Mouse (Mus musculus): ENCODE data around the gene Lhfp. TPM values are rescaled to one million over a fixed set of nuclear protein-coding genes. Genes with fewer than 3 reads are reported as not detected.
A peak's percentile ranks its signal among the peaks of the same experiment; 100 is the strongest.

Gene Lhfp
- polyA plus RNA-seq, 1 experiment, result 14.7 TPM

GRCm38 (mm10) chr3:53032432-53032831, 8.9 kb upstream of the Lhfp start:
- no peak overlapping the region for H3K27ac ChIP-seq (replicated peaks; ENCODE audit: low read depth, low read length)
- H3K4me1 ChIP-seq (ENCODE audit: control insufficient read depth, insufficient read depth, insufficient read length, low read length), result no peaks in the 10 kb centered on the region
- no peak overlapping the region for H3K4me3 ChIP-seq (ENCODE audit: insufficient read depth, low read depth, low read length)

GRCm38 (mm10) chr3:53033448-53033847, 7.9 kb upstream of the Lhfp start:
- Histone ChIP-seq H3K4me1 (ENCODE audit: control insufficient read depth, insufficient read depth, insufficient read length, low read length) (no peaks in the 10 kb centered on the region), H3K27ac (replicated peaks; ENCODE audit: low read depth, low read length) (no peak overlapping the region), H3K4me3 (ENCODE audit: insufficient read depth, low read depth, low read length) (no peak overlapping the region)

DNA sequence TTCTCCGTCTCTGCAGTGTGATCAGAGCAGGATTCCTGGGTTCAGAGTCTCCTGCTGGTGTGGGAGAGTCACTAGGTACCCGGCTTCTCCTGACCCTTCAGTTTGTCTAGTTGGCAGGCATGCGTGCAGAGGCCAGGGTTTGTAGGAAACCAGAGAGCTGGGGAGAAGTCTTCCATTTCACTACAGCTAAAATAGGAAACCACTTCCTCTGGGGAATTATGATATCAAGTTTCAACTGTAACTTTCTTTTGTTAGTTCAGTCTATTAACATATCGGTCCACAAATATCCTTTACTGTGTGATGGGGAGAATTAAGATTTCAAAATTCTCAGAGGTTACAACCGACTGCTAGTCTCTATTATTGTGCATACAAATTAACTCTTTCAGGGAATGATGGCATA, 5.3 kb upstream of the Lhfp start:
- no peak overlapping the region for H3K27ac ChIP-seq (replicated peaks; ENCODE audit: low read depth, low read length)
- H3K4me3 ChIP-seq (ENCODE audit: insufficient read depth, low read depth, low read length), result no peak overlapping the region
- no peaks in the 10 kb centered on the region for H3K4me1 ChIP-seq (ENCODE audit: control insufficient read depth, insufficient read depth, insufficient read length, low read length)

DNA sequence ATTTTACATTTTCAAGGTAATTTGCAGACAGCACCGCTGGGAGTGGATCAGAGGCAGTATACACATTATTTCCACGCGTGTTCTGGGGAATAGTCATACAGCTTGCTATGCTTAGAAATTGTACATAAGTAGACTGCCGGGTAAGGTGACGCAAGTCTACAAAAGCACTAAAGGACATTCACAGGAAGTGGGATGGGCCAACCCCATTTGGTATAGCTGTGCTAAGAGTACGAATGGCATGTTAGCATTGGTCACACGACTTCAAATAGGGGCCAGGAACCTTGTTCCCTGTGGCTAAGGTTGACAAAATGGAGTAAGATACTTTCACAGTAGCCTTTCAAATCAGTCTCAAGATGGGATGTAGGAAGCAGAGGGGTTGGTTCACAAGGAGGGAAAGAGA, 4.4 kb upstream of the Lhfp start:
- H3K27ac ChIP-seq (replicated peaks; ENCODE audit: low read depth, low read length), result no peak overlapping the region

GRCm38 (mm10) chr3:53038913-53039312, 2.4 kb upstream of the Lhfp start:
- Histone ChIP-seq H3K27ac (replicated peaks; ENCODE audit: low read depth, low read length) (no peak overlapping the region), H3K4me3 (ENCODE audit: insufficient read depth, low read depth, low read length) (no peak overlapping the region), H3K4me1 (ENCODE audit: control insufficient read depth, insufficient read depth, insufficient read length, low read length) (no peaks in the 10 kb centered on the region)

More for the DNA sequence above, 4.4 kb upstream of the Lhfp start:
- Histone ChIP-seq H3K4me3 (ENCODE audit: insufficient read depth, low read depth, low read length) (no peak overlapping the region), H3K4me1 (ENCODE audit: control insufficient read depth, insufficient read depth, insufficient read length, low read length) (no peaks in the 10 kb centered on the region)

DNA sequence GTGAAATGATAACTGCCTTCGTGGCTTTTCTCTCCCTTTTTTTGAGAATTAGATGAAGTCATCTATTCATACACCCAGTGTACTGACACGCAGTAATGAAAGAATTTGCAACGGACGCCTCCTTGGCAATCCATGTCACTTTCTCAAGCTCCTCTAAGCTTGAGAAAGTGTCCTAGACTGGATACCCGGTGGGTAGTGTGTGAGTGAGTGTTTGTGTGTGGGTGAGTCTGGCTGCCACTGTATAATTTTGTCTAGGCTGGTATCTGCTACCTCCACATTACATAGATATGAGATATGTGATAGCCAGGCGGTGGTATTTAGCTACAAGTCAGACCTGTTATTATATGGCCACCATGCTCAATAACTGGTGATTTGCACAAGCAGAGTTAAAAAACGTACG, 1.6 kb upstream of the Lhfp start:
- H3K4me1 ChIP-seq (ENCODE audit: control insufficient read depth, insufficient read depth, insufficient read length, low read length), result no peaks in the 10 kb centered on the region
- H3K4me3 ChIP-seq (ENCODE audit: insufficient read depth, low read depth, low read length), result no peak overlapping the region
- H3K27ac ChIP-seq (replicated peaks; ENCODE audit: low read depth, low read length), result no peak overlapping the region

DNA sequence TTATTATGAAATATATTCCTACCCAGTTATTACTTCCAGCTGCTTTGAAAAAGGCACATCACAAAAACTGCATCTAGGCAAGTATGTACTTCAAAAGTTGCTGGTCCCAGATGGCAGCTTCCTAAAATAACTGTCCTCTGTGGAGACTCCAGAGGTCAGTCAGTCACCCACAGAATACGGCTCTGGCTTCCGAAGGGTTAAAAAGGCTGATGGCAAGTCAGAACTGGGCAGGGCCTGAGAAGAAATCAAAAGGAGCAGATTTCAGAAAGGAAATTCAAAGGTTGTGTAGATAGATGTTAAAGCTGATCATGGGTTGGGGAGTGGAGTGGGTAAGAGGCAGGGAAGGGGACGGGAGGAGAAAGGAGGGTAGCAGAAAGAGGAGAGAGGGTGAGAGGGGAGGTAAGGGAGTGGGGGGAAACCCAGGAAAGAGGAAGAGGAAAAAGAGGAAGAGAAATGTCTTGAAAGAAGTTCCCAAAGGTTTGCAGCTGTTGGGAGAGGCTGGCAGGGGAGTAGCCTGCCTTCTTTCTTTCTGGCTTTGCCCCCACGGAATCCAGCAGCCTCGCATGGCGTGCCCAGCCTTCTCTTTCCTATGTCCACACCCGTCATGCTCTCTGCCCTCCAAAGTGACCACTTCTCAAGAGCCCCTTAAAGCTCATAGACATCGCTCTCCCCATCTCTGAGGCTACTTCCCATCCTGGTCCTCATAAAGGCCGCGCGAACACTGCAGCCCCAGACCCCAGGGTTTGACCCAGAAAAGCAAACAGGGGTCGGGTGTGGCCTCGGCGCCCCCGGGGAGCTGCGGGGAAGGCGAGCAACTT, 526 bp upstream of the Lhfp start:
- Histone ChIP-seq H3K4me1 (ENCODE audit: control insufficient read depth, insufficient read depth, insufficient read length, low read length) (no peaks in the 10 kb centered on the region), H3K27ac (replicated peaks; ENCODE audit: low read depth, low read length) (no peak overlapping the region), H3K4me3 (ENCODE audit: insufficient read depth, low read depth, low read length) (peak overlapping the region; percentile 80)

DNA sequence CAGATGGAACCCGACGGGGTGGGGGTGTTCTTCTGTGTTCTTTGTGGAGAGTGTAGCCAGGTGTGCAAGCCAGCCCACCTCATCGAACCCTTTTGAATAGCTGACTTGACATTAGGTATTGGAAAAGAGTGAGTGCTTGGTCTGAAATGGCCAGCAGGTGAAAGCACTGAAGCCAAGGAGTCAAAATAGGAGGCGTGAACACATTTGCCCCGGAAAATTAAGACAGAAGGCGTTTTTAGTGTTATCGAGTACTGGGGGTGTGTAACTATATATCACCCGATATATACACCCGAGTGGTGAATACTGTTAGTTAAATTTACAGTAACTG, 876 bp downstream of the Lhfp start:
- Histone ChIP-seq H3K4me1 (ENCODE audit: control insufficient read depth, insufficient read depth, insufficient read length, low read length) (no peaks in the 10 kb centered on the region), H3K27ac (replicated peaks; ENCODE audit: low read depth, low read length) (no peak overlapping the region), H3K4me3 (ENCODE audit: insufficient read depth, low read depth, low read length) (peak overlapping the region; percentile 80)

GRCm38 (mm10) chr3:53043206-53043780, 2.0 kb downstream of the Lhfp start:
- Histone ChIP-seq H3K4me1 (ENCODE audit: control insufficient read depth, insufficient read depth, insufficient read length, low read length) (no peaks in the 10 kb centered on the region), H3K4me3 (ENCODE audit: insufficient read depth, low read depth, low read length) (no peak overlapping the region), H3K27ac (replicated peaks; ENCODE audit: low read depth, low read length) (no peak overlapping the region)

- H3K4me3 ChIP-seq (ENCODE audit: insufficient read depth, low read depth, low read length), result peak overlapping the region; percentile 7; the same call in 1 of the 2 replicates
- no peak overlapping the region for H3K27ac ChIP-seq (replicated peaks; ENCODE audit: low read depth, low read length)
- H3K4me1 ChIP-seq (ENCODE audit: control insufficient read depth, insufficient read depth, insufficient read length, low read length), result no peaks in the 10 kb centered on the region
Observed at GRCm38 (mm10) chr3:53044238-53044637, 2.9 kb downstream of the Lhfp start.

GRCm38 (mm10) chr3:53044682-53045299, 3.5 kb downstream of the Lhfp start:
- no peak overlapping the region for H3K27ac ChIP-seq (replicated peaks; ENCODE audit: low read depth, low read length)
- peak overlapping the region; percentile 7; the same call in 1 of the 2 replicates for H3K4me3 ChIP-seq (ENCODE audit: insufficient read depth, low read depth, low read length)
- no peaks in the 10 kb centered on the region for H3K4me1 ChIP-seq (ENCODE audit: control insufficient read depth, insufficient read depth, insufficient read length, low read length)

DNA sequence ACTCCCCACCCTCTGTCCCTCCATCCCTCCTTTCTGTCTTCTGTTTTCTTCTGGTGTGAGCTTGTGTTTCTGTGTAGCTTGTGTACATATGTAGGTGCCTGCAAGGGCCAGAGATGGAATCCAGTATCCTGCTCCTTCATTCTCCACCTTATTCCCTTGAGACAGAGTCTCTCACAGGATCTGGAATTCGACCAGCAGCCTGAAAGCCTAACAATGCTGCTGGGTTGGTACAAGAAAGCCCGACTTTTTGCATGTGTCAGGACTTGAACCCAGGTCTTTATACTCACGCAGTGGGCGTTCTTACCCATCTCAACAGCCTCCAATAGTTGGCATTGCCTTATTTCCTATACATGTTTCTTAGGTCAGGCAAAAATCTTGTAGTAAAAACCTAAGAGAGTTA, 4.4 kb downstream of the Lhfp start:
- H3K4me1 ChIP-seq (ENCODE audit: control insufficient read depth, insufficient read depth, insufficient read length, low read length), result no peaks in the 10 kb centered on the region
- H3K27ac ChIP-seq (replicated peaks; ENCODE audit: low read depth, low read length), result no peak overlapping the region
- H3K4me3 ChIP-seq (ENCODE audit: insufficient read depth, low read depth, low read length), result no peak overlapping the region

- Histone ChIP-seq H3K4me3 (ENCODE audit: insufficient read depth, low read depth, low read length) (no peak overlapping the region), H3K27ac (replicated peaks; ENCODE audit: low read depth, low read length) (no peak overlapping the region), H3K4me1 (ENCODE audit: control insufficient read depth, insufficient read depth, insufficient read length, low read length) (no peaks in the 10 kb centered on the region)
Observed at GRCm38 (mm10) chr3:53046371-53046770, 5.0 kb downstream of the Lhfp start.

DNA sequence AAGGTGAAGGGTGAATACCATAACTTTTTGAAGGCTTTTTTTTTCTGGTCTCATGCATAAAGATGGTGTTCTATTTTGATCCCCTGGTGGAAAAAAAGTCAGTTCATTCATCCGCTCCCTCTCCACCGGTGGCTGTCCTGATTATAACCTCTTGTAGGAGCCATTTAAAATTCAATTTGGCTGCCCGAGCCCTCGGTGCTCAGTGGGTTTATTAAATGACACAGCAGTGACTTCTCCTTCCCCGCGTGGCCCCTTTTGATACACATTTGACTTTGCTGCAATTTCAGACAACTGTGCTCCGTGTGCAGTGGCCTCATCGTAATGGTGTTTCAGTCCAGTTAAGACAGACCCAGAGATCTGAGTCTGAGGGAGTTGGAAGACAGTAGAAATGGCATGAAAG, 11.1 kb downstream of the Lhfp start:
- Histone ChIP-seq H3K4me3 (ENCODE audit: insufficient read depth, low read depth, low read length) (no peak overlapping the region), H3K4me1 (ENCODE audit: control insufficient read depth, insufficient read depth, insufficient read length, low read length) (no peaks in the 10 kb centered on the region), H3K27ac (replicated peaks; ENCODE audit: low read depth, low read length) (no peak overlapping the region)

- H3K4me1 ChIP-seq (ENCODE audit: control insufficient read depth, insufficient read depth, insufficient read length, low read length), result no peaks in the 10 kb centered on the region
- no peak overlapping the region for H3K27ac ChIP-seq (replicated peaks; ENCODE audit: low read depth, low read length)
- no peak overlapping the region for H3K4me3 ChIP-seq (ENCODE audit: insufficient read depth, low read depth, low read length)
Observed at GRCm38 (mm10) chr3:53056430-53056829, 15.1 kb downstream of the Lhfp start.

DNA sequence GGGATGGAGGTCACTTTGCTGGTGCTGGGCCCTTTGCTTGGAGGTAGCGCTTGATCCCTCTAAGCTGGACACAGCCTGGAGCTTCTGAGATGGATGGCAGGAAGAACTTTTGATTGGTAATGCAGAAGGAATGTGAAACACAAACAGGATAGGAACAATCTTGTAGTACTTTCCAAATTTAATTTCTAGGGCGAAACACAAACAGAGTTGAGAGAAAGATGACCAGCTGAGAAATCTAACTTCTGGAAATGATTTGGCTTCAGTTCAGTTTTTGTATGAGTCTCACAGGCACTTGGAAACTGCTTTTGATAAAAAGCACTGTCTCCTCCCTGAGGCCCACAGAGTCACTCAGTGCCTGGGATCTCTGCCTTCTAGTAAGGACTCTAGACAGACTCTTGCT, 18.6 kb downstream of the Lhfp start:
- Histone ChIP-seq H3K27ac (replicated peaks; ENCODE audit: low read depth, low read length) (no peak overlapping the region; the same call in 1 of the 2 replicates), H3K4me3 (ENCODE audit: insufficient read depth, low read depth, low read length) (no peak overlapping the region), H3K4me1 (ENCODE audit: control insufficient read depth, insufficient read depth, insufficient read length, low read length) (no peaks in the 10 kb centered on the region; the same call in 1 of the 2 replicates)
